Mouse (Mus musculus): ENCODE data around the gene Ifi27l2b.
"Not testable (repeated sequence)": the region's sequence is repeated elsewhere in the genome, so short reads cannot be mapped to it uniquely, and the experiment has no call there.

Ifi27l2b gene

GRCm38 (mm10) chr12:103457140-103457539, at the start of gene Ifi27l2b:
Ifi27l2b (minus strand) TSS chr12:103457223.
- no peak for DNase-seq (ENCODE audit: extremely low read depth, low read depth)

GRCm38 (mm10) chr12:103504402-103504801, 47.4 kb upstream of the Ifi27l2b start:
- no peak for DNase-seq (ENCODE audit: extremely low read depth, low read depth)

GRCm38 (mm10) chr12:103503300-103503699, 46.3 kb upstream of the Ifi27l2b start:
- no peak for DNase-seq (ENCODE audit: extremely low read depth, low read depth)

GRCm38 (mm10) chr12:103499261-103499660, 42.2 kb upstream of the Ifi27l2b start:
- no peak for DNase-seq (ENCODE audit: extremely low read depth, low read depth)

GRCm38 (mm10) chr12:103498768-103499167, 41.7 kb upstream of the Ifi27l2b start:
- DNase-seq (ENCODE audit: extremely low read depth, low read depth) = no peak

- DNase-seq (ENCODE audit: extremely low read depth, low read depth) = peak; percentile 33
Measured at GRCm38 (mm10) chr12:103494486-103494885, 37.5 kb upstream of the Ifi27l2b start.

- DNase-seq (ENCODE audit: extremely low read depth, low read depth) = peak; percentile 66
Measured at GRCm38 (mm10) chr12:103492767-103493166, 35.7 kb upstream of the Ifi27l2b start.

GRCm38 (mm10) chr12:103491091-103491730, 34.2 kb upstream of the Ifi27l2b start:
- DNase-seq (ENCODE audit: extremely low read depth, low read depth) = no peak

GRCm38 (mm10) chr12:103487750-103488149, 30.7 kb upstream of the Ifi27l2b start:
- DNase-seq (ENCODE audit: extremely low read depth, low read depth) = no peak

- DNase-seq (ENCODE audit: extremely low read depth, low read depth) = no peak
Measured at GRCm38 (mm10) chr12:103487276-103487675, 30.3 kb upstream of the Ifi27l2b start.

GRCm38 (mm10) chr12:103486726-103487125, 29.7 kb upstream of the Ifi27l2b start:
- no peak for DNase-seq (ENCODE audit: extremely low read depth, low read depth)

GRCm38 (mm10) chr12:103484200-103484972, 27.4 kb upstream of the Ifi27l2b start:
- not testable (repeated sequence) for DNase-seq (ENCODE audit: extremely low read depth, low read depth)

GRCm38 (mm10) chr12:103482781-103483180, 25.8 kb upstream of the Ifi27l2b start:
- no peak for DNase-seq (ENCODE audit: extremely low read depth, low read depth)

GRCm38 (mm10) chr12:103481671-103482070, 24.6 kb upstream of the Ifi27l2b start:
- DNase-seq (ENCODE audit: extremely low read depth, low read depth) = no peak

- no peak for DNase-seq (ENCODE audit: extremely low read depth, low read depth)
Measured at GRCm38 (mm10) chr12:103477461-103478015, 20.5 kb upstream of the Ifi27l2b start.

GRCm38 (mm10) chr12:103476779-103477389, 19.9 kb upstream of the Ifi27l2b start:
- DNase-seq (ENCODE audit: extremely low read depth, low read depth) = no peak

- no peak for DNase-seq (ENCODE audit: extremely low read depth, low read depth)
Measured at GRCm38 (mm10) chr12:103474481-103474880, 17.5 kb upstream of the Ifi27l2b start.

- DNase-seq (ENCODE audit: extremely low read depth, low read depth) = not testable (repeated sequence)
Measured at GRCm38 (mm10) chr12:103456727-103457126, 296 bp downstream of the Ifi27l2b start.

- no peak for DNase-seq (ENCODE audit: extremely low read depth, low read depth)
Measured at GRCm38 (mm10) chr12:103453361-103453760, 3.7 kb downstream of the Ifi27l2b start.

GRCm38 (mm10) chr12:103445060-103445459, 12.0 kb downstream of the Ifi27l2b start:
- no peak for DNase-seq (ENCODE audit: extremely low read depth, low read depth)

GRCm38 (mm10) chr12:103444261-103444660, 12.8 kb downstream of the Ifi27l2b start:
- DNase-seq (ENCODE audit: extremely low read depth, low read depth) = not testable (repeated sequence)

- DNase-seq (ENCODE audit: extremely low read depth, low read depth) = peak; percentile 47
Measured at GRCm38 (mm10) chr12:103443524-103443923, 13.5 kb downstream of the Ifi27l2b start, which contains the start of gene Ifi27l2a. Ifi27l2a (minus strand) TSS chr12:103443680.

All from MEL-GATA-1-ER (cell line).